ENCODE assay signal across 9 mouse cellular contexts in genomic region chr2:38950281-38950719, GRCm38 (mm10). TPM values are rescaled to one million over a fixed set of nuclear protein-coding genes. Genes with fewer than 3 reads are reported as not detected.
A peak's percentile ranks its signal among the peaks of the same experiment; 100 is the strongest.
DNase-seq lines count a peak whose midpoint lies in the region; ATAC-seq and TF ChIP-seq lines count a peak whose summit lies in the region.
"Had no signal": no experiment of that assay in that cellular context is flagged by ENCODE, and none has a peak within 500 bp of the region (broad histone marks: within the 10 kb centered on the region; RNA-seq: fewer than 3 reads in every experiment).

No protein-coding gene starts in this region.

- H3K9me3 ChIP-seq in forebrain, postnatal 0 days (ENCODE audit: low read length) = no peaks in the 10 kb centered on the region
- no peaks in the 10 kb centered on the region for H3K9me3 ChIP-seq in lung, embryonic 16.5 days (ENCODE audit: control insufficient read depth, low read length)

- no peak for TF ChIP-seq CTCF in bone marrow macrophage, adult 2 months (IDR thresholded peaks at IDR 0.05; ENCODE audit: low read depth, low read length)
- no peak for TF ChIP-seq CTCF in forebrain, postnatal 0 days (IDR thresholded peaks at IDR 0.05; ENCODE audit: low read depth)

- H3K9ac ChIP-seq in forebrain, postnatal 0 days = no peak overlapping the region
- no peak overlapping the region for H3K9ac ChIP-seq in lung, embryonic 16.5 days (ENCODE audit: low read length)

- peak overlapping the region; percentile 44 for H3K27ac ChIP-seq in bone marrow macrophage, adult 2 months (ENCODE audit: insufficient read depth, low read depth, low read length)
- peak overlapping the region; percentile 67; the same call in 1 of the 2 replicates for H3K27ac ChIP-seq in forebrain, postnatal 0 days (ENCODE audit: low read depth, low read length)
- peak overlapping the region; percentile 61 for H3K27ac ChIP-seq in lung, embryonic 16.5 days (ENCODE audit: low read length)

- H3K4me2 ChIP-seq in forebrain, postnatal 0 days (ENCODE audit: low read depth) = no peak overlapping the region
- H3K4me2 ChIP-seq in lung, embryonic 16.5 days (ENCODE audit: low read depth, low read length) = no peak overlapping the region

- H3K4me3 ChIP-seq in bone marrow macrophage, adult 2 months (ENCODE audit: insufficient read depth, low read length) = no peak overlapping the region
- no peak overlapping the region for H3K4me3 ChIP-seq in forebrain, postnatal 0 days (ENCODE audit: low read depth, low read length)
- H3K4me3 ChIP-seq in lung, embryonic 16.5 days (ENCODE audit: low read length) = no peak overlapping the region

- intact Hi-C loops in heart, postnatal 10 days (cut with DNase I) = no loop called here

- no peaks in the 10 kb centered on the region for H3K27me3 ChIP-seq in forebrain, postnatal 0 days (ENCODE audit: insufficient read depth, low read length)
- H3K27me3 ChIP-seq in lung, embryonic 16.5 days (ENCODE audit: control insufficient read depth, insufficient read depth, low read depth, low read length) = no peaks in the 10 kb centered on the region

- peak; percentile 84 for DNase-seq in MEL-GATA-1-ER (ENCODE audit: extremely low read depth, low read depth)
- peak; percentile 84 for DNase-seq in forebrain, postnatal 0 days
- DNase-seq in heart, postnatal 10 days = peak; percentile 93 to 94
- DNase-seq in layer of hippocampus, adult 9-11 months = peak; percentile 94
- peak; percentile 82 for DNase-seq in right cerebral cortex, postnatal 4 days
- no peak for DNase-seq in thymus, postnatal 10 days (ENCODE audit: low spot score in 2 of 2)

- 26% methylated on average over 7 of the region's 7 CpGs for WGBS in forebrain, postnatal 0 days
- WGBS in lung, embryonic 16.5 days = 30% methylated on average over 7 of the region's 7 CpGs

- ATAC-seq in forebrain, postnatal 0 days = peak; percentile 95
- ATAC-seq in lung, embryonic 16.5 days (ENCODE audit: low read depth) = peak; percentile 90

- peaks cover 30% of the 10 kb centered on the region for H3K4me1 ChIP-seq in bone marrow macrophage, adult 2 months (ENCODE audit: control insufficient read depth, insufficient read depth, low read length)
- H3K4me1 ChIP-seq in forebrain, postnatal 0 days (ENCODE audit: insufficient read depth) = peaks cover 6% of the 10 kb centered on the region; the same call in 1 of the 2 replicates
- H3K4me1 ChIP-seq in lung, embryonic 16.5 days (replicated peaks; ENCODE audit: control insufficient read depth, insufficient read depth, low read length) = peaks cover 17% of the 10 kb centered on the region

- no peak for TF ChIP-seq POLR2A in bone marrow macrophage, adult 2 months (IDR thresholded peaks at IDR 0.05; ENCODE audit: borderline replicate concordance, low read depth, low read length)

- H3K36me3 ChIP-seq in forebrain, postnatal 0 days (ENCODE audit: insufficient read depth) = no peaks in the 10 kb centered on the region
- H3K36me3 ChIP-seq in lung, embryonic 16.5 days (ENCODE audit: control insufficient read depth, insufficient read depth, low read length) = no peaks in the 10 kb centered on the region

RNA-seq across cellular contexts. Expression of gene Olfml2a, which starts 18.5 kb away (rescaled TPM):
- not detected in 2 replicates for polyA plus RNA-seq in bone marrow macrophage, adult 2 months (2012; ENCODE audit: insufficient read depth, insufficient read length, missing spikeins)
- 6.6 and 11.6 TPM in 2 replicates for total RNA-seq in forebrain, postnatal 0 days (2014; rRNA removed)
- 2.8 and 3.2 TPM in 2 replicates for polyA plus RNA-seq in forebrain, postnatal 0 days (2015; fragmentation: Nextera tagmentation; extraction: Ambion mirVana)
- total RNA-seq in heart, postnatal 10 days (2021) = 10 to 100 TPM; 17.8 to 18.8 TPM
- polyA plus RNA-seq in lung, embryonic 16.5 days (2015; fragmentation: Nextera tagmentation; extraction: Ambion mirVana) = 7.5 and 7.7 TPM in 2 replicates
- total RNA-seq: neutrophil, adult 5-6 weeks had no signal

RNA-seq across cellular contexts. Expression of gene Nr6a1, which starts 22.8 kb away (rescaled TPM):
- 2.8 and 3.2 TPM in 2 replicates for polyA plus RNA-seq in bone marrow macrophage, adult 2 months (2012; ENCODE audit: insufficient read depth, insufficient read length, missing spikeins)
- 2.1 and 4.6 TPM in 2 replicates for total RNA-seq in forebrain, postnatal 0 days (2014; rRNA removed)
- polyA plus RNA-seq in forebrain, postnatal 0 days (2015; fragmentation: Nextera tagmentation; extraction: Ambion mirVana) = 0.48 and 0.62 TPM in 2 replicates
- total RNA-seq in heart, postnatal 10 days (2021) = 1 to 10 TPM; 2.3 to 3.1 TPM
- polyA plus RNA-seq in lung, embryonic 16.5 days (2015; fragmentation: Nextera tagmentation; extraction: Ambion mirVana) = 0.60 and 0.79 TPM in 2 replicates

RNA-seq across cellular contexts. Expression of gene Wdr38, which starts 47.0 kb away (rescaled TPM):
- polyA plus RNA-seq in bone marrow macrophage, adult 2 months (2012; ENCODE audit: insufficient read depth, insufficient read length, missing spikeins) = 1.0 and 1.1 TPM in 2 replicates
- total RNA-seq in forebrain, postnatal 0 days (2014; rRNA removed) = 0.43 and 1.4 TPM in 2 replicates
- 0.38 and 0.64 TPM in 2 replicates for polyA plus RNA-seq in forebrain, postnatal 0 days (2015; fragmentation: Nextera tagmentation; extraction: Ambion mirVana)
- total RNA-seq in heart, postnatal 10 days (2021) = under 1 TPM; 0.17 to 0.31 TPM
- 2.1 and 3.4 TPM in 2 replicates for polyA plus RNA-seq in lung, embryonic 16.5 days (2015; fragmentation: Nextera tagmentation; extraction: Ambion mirVana)

RNA-seq across cellular contexts. Expression of gene Arpc5l, which starts 54.8 kb away (rescaled TPM):
- 39.2 and 46.2 TPM in 2 replicates for polyA plus RNA-seq in bone marrow macrophage, adult 2 months (2012; ENCODE audit: insufficient read depth, insufficient read length, missing spikeins)
- 80.0 and 92.4 TPM in 2 replicates for total RNA-seq in forebrain, postnatal 0 days (2014; rRNA removed)
- 167 and 170 TPM in 2 replicates for polyA plus RNA-seq in forebrain, postnatal 0 days (2015; fragmentation: Nextera tagmentation; extraction: Ambion mirVana)
- total RNA-seq in heart, postnatal 10 days (2021) = 10 to 100 TPM; 68.4 to 70.6 TPM
- polyA plus RNA-seq in lung, embryonic 16.5 days (2015; fragmentation: Nextera tagmentation; extraction: Ambion mirVana) = 102 and 113 TPM in 2 replicates

RNA-seq across cellular contexts. Expression of gene Rpl35, which starts 55.1 kb away (rescaled TPM):
- 194 and 204 TPM in 2 replicates for polyA plus RNA-seq in bone marrow macrophage, adult 2 months (2012; ENCODE audit: insufficient read depth, insufficient read length, missing spikeins)
- 128 and 358 TPM in 2 replicates for total RNA-seq in forebrain, postnatal 0 days (2014; rRNA removed)
- 660 and 891 TPM in 2 replicates for polyA plus RNA-seq in forebrain, postnatal 0 days (2015; fragmentation: Nextera tagmentation; extraction: Ambion mirVana)
- total RNA-seq in heart, postnatal 10 days (2021) = 100 to 1,000 TPM; 406 to 408 TPM
- polyA plus RNA-seq in lung, embryonic 16.5 days (2015; fragmentation: Nextera tagmentation; extraction: Ambion mirVana) = 827 and 930 TPM in 2 replicates

Comparison
In these comparisons a context has a peak if more than half of its experiments do, and no peak if none do; other contexts are left out.
1. DNase-seq: peak in MEL-GATA-1-ER (single experiment), forebrain, postnatal 0 days (single experiment), heart, postnatal 10 days (2 of 2), layer of hippocampus, adult 9-11 months (single experiment) and right cerebral cortex, postnatal 4 days (single experiment); none in thymus, postnatal 10 days (0 of 2).
2. Peak in every context shown above with its lines, with median percentiles within 50 percentile points of each other: H3K27ac ChIP-seq.